Mouse (Mus musculus): ENCODE data around the gene Map2k7. TPM values are rescaled to one million over a fixed set of nuclear protein-coding genes. Genes with fewer than 3 reads are reported as not detected.

The Map2k7 gene
- polyA plus RNA-seq (2014; fragmentation: Nextera tagmentation; extraction: Ambion mirVana), result 14.9 and 16.9 TPM in 2 replicates

DNA sequence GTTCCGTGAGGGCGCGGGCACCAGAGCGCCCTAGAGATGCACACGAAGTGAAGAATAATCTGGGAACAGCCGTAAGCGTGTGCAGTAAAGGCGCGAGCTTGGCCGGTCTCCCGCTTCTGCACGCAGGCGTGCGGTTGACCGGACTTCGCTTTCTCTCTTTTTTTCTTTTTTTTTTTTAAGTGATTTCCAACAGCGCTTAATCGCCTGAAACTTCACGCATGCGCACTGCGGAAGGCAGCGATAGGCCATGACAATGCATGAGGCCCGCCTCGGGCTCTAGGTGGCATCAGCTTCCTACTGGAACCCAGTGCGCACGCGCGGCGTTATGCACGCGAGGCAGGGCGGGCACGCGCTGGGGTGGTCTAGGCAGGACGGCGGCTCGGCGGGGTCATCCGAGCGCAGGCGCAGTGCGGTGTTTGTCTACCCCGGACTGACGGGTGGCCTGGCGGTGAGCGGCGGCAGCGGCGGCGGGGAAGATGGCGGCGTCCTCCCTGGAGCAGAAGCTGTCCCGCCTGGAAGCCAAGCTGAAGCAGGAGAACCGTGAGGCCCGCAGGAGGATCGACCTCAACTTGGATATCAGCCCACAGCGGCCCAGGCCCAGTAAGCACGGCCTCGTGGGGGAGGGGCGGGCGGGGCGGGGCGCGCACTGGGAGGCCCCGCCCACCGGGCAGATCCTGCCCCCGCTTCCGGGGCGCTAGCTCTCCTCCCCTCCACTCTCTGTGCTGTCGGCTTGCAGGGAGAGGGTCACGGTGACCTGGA, at the start of gene Map2k7, which contains the start of gene Gm49320:
Map2k7 (plus strand) TSS at position 307 of the 759 bp plus-strand sequence.
Gm49320 (plus strand) TSS at position 432 of the 759 bp plus-strand sequence.
- ATAC-seq (ENCODE audit: insufficient number of reproducible peaks, insufficient read depth, low FRiP score, low read depth), result peak; percentile 94
- Histone ChIP-seq H3K27ac (replicated peaks in 1 of 2; ENCODE audit: control insufficient read depth in 1 of 2, insufficient read depth in 1 of 2, low read depth in 2 of 2, low read length in 2 of 2) (peak within 1 kb of the TSS; percentile 93 to 97), H3K4me1 (ENCODE audit: control insufficient read depth in 2 of 2, insufficient read depth in 2 of 2, low read length in 2 of 2) (peaks cover 14 to 17% of the 10 kb centered on the region in 2 experiments), H3K9me3 (ENCODE audit: control insufficient read depth, low read length) (no peaks in the 10 kb centered on the region), H3K36me3 (ENCODE audit: control insufficient read depth, insufficient read depth, low read length) (peaks cover 35% of the 10 kb centered on the region), H3K4me2 (ENCODE audit: low read length) (peak within 1 kb of the TSS; percentile 79), H3K4me3 (ENCODE audit: control insufficient read depth in 1 of 2, insufficient read depth in 1 of 2, low read depth in 1 of 2, low read length in 2 of 2) (peak within 1 kb of the TSS; percentile 69 to 72), H3K9ac (ENCODE audit: low read length) (peak within 1 kb of the TSS; percentile 80), H3K27me3 (ENCODE audit: control insufficient read depth, insufficient read depth, low read length) (no peaks in the 10 kb centered on the region)
- WGBS, result under 1% methylated on average over 66 of the region's 71 CpGs

- no peak overlapping the region for H3K9ac ChIP-seq (ENCODE audit: low read length)
- H3K9me3 ChIP-seq (ENCODE audit: control insufficient read depth, low read length), result no peaks in the 10 kb centered on the region
- no peak for ATAC-seq (ENCODE audit: insufficient number of reproducible peaks, insufficient read depth, low FRiP score, low read depth)
- peaks cover 0 to 5% of the 10 kb centered on the region in 2 experiments; a peak in 1 of 4 replicates for H3K4me1 ChIP-seq (ENCODE audit: control insufficient read depth in 2 of 2, insufficient read depth in 2 of 2, low read length in 2 of 2)
- 37% methylated on average over 3 of the region's 3 CpGs for WGBS
- H3K4me3 ChIP-seq (ENCODE audit: control insufficient read depth in 1 of 2, insufficient read depth in 1 of 2, low read depth in 1 of 2, low read length in 2 of 2), result no peak overlapping the region
- H3K27me3 ChIP-seq (ENCODE audit: control insufficient read depth, insufficient read depth, low read length), result no peaks in the 10 kb centered on the region
- H3K4me2 ChIP-seq (ENCODE audit: low read length), result no peak overlapping the region
- no peak overlapping the region for H3K27ac ChIP-seq (replicated peaks in 1 of 2; ENCODE audit: control insufficient read depth in 1 of 2, insufficient read depth in 1 of 2, low read depth in 2 of 2, low read length in 2 of 2)
- peaks cover 46% of the 10 kb centered on the region for H3K36me3 ChIP-seq (ENCODE audit: control insufficient read depth, insufficient read depth, low read length)
Observed at GRCm38 (mm10) chr8:4189031-4189722, 49.4 kb upstream of the Map2k7 start.

DNA sequence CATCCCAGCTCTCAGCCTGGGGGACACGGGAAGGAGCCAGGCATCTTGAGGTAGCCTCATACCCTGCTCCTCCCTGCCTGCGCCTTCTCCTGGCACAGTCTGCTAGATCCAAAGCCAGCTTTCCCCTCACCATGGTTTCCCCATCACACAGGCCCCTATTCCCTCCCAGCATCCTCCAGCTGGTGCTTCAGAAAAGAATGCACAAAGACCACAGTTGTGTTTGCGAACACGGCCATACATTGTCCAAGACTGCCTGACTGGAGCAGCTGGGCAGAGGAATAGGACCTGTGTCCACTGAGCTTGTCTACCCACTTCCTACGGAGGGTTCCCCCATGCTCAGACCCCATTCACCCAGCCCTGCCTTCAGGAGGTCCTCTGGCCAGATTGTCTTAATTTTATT, 46.2 kb upstream of the Map2k7 start:
- no peak overlapping the region for H3K27ac ChIP-seq (replicated peaks in 1 of 2; ENCODE audit: control insufficient read depth in 1 of 2, insufficient read depth in 1 of 2, low read depth in 2 of 2, low read length in 2 of 2)
- no peaks in the 10 kb centered on the region for H3K9me3 ChIP-seq (ENCODE audit: control insufficient read depth, low read length)
- peaks cover 27% of the 10 kb centered on the region for H3K36me3 ChIP-seq (ENCODE audit: control insufficient read depth, insufficient read depth, low read length)
- peaks cover 0 to 5% of the 10 kb centered on the region in 2 experiments; a peak in 1 of 4 replicates for H3K4me1 ChIP-seq (ENCODE audit: control insufficient read depth in 2 of 2, insufficient read depth in 2 of 2, low read length in 2 of 2)
- H3K4me2 ChIP-seq (ENCODE audit: low read length), result no peak overlapping the region
- H3K27me3 ChIP-seq (ENCODE audit: control insufficient read depth, insufficient read depth, low read length), result no peaks in the 10 kb centered on the region
- ATAC-seq (ENCODE audit: insufficient number of reproducible peaks, insufficient read depth, low FRiP score, low read depth), result no peak
- no peak overlapping the region for H3K9ac ChIP-seq (ENCODE audit: low read length)
- WGBS, result 67% methylated on average over 5 of the region's 5 CpGs
- H3K4me3 ChIP-seq (ENCODE audit: control insufficient read depth in 1 of 2, insufficient read depth in 1 of 2, low read depth in 1 of 2, low read length in 2 of 2), result no peak overlapping the region

- H3K9me3 ChIP-seq (ENCODE audit: control insufficient read depth, low read length), result no peaks in the 10 kb centered on the region
Observed at GRCm38 (mm10) chr8:4192807-4193587, 45.5 kb upstream of the Map2k7 start.

GRCm38 (mm10) chr8:4193588-4193894, 45.0 kb upstream of the Map2k7 start:
- ATAC-seq (ENCODE audit: insufficient number of reproducible peaks, insufficient read depth, low FRiP score, low read depth), result peak; percentile 11; the same call in 1 of the 2 replicates
- H3K9me3 ChIP-seq (ENCODE audit: control insufficient read depth, low read length), result no peaks in the 10 kb centered on the region
- H3K27ac ChIP-seq (replicated peaks in 1 of 2; ENCODE audit: control insufficient read depth in 1 of 2, insufficient read depth in 1 of 2, low read depth in 2 of 2, low read length in 2 of 2), result no peak overlapping the region
- peaks cover 15% of the 10 kb centered on the region; the same call in 1 of the 2 replicates for H3K36me3 ChIP-seq (ENCODE audit: control insufficient read depth, insufficient read depth, low read length)
- 0 out of 2 replicates have a peak overlapping the region, but pooled peaks have one; percentile 14 for H3K4me2 ChIP-seq (ENCODE audit: low read length)
- H3K27me3 ChIP-seq (ENCODE audit: control insufficient read depth, insufficient read depth, low read length), result no peaks in the 10 kb centered on the region
- no peak overlapping the region for H3K4me3 ChIP-seq (ENCODE audit: control insufficient read depth in 1 of 2, insufficient read depth in 1 of 2, low read depth in 1 of 2, low read length in 2 of 2)
- H3K4me1 ChIP-seq (ENCODE audit: control insufficient read depth in 2 of 2, insufficient read depth in 2 of 2, low read length in 2 of 2), result peaks cover 0 to 5% of the 10 kb centered on the region in 2 experiments; a peak in 1 of 4 replicates
- WGBS, result 49% methylated on average over 7 of the region's 7 CpGs
- no peak overlapping the region for H3K9ac ChIP-seq (ENCODE audit: low read length)

More at GRCm38 (mm10) chr8:4192807-4193587, 45.5 kb upstream of the Map2k7 start:
- Histone ChIP-seq H3K4me1 (ENCODE audit: control insufficient read depth in 2 of 2, insufficient read depth in 2 of 2, low read length in 2 of 2) (peaks cover 0 to 5% of the 10 kb centered on the region in 2 experiments; a peak in 1 of 4 replicates), H3K9ac (ENCODE audit: low read length) (no peak overlapping the region), H3K36me3 (ENCODE audit: control insufficient read depth, insufficient read depth, low read length) (peaks cover 20% of the 10 kb centered on the region), H3K27me3 (ENCODE audit: control insufficient read depth, insufficient read depth, low read length) (no peaks in the 10 kb centered on the region), H3K4me3 (ENCODE audit: control insufficient read depth in 1 of 2, insufficient read depth in 1 of 2, low read depth in 1 of 2, low read length in 2 of 2) (no peak overlapping the region), H3K27ac (replicated peaks in 1 of 2; ENCODE audit: control insufficient read depth in 1 of 2, insufficient read depth in 1 of 2, low read depth in 2 of 2, low read length in 2 of 2) (no peak overlapping the region), H3K4me2 (ENCODE audit: low read length) (0 out of 2 replicates have a peak overlapping the region, but pooled peaks have one; percentile 14)
- WGBS, result 11% methylated on average over 18 of the region's 18 CpGs
- ATAC-seq (ENCODE audit: insufficient number of reproducible peaks, insufficient read depth, low FRiP score, low read depth), result peak; percentile 75

- H3K4me2 ChIP-seq (ENCODE audit: low read length), result no peak overlapping the region
- H3K9ac ChIP-seq (ENCODE audit: low read length), result no peak overlapping the region
- no peaks in the 10 kb centered on the region for H3K9me3 ChIP-seq (ENCODE audit: control insufficient read depth, low read length)
- peaks cover 7% of the 10 kb centered on the region; the same call in 1 of the 2 replicates for H3K36me3 ChIP-seq (ENCODE audit: control insufficient read depth, insufficient read depth, low read length)
- 49% methylated on average over 2 of the region's 2 CpGs for WGBS
- peaks cover 24% of the 10 kb centered on the region for H3K27me3 ChIP-seq (ENCODE audit: control insufficient read depth, insufficient read depth, low read length)
- no peak overlapping the region for H3K4me3 ChIP-seq (ENCODE audit: control insufficient read depth in 1 of 2, insufficient read depth in 1 of 2, low read depth in 1 of 2, low read length in 2 of 2)
- no peak for ATAC-seq (ENCODE audit: insufficient number of reproducible peaks, insufficient read depth, low FRiP score, low read depth)
- H3K4me1 ChIP-seq (ENCODE audit: control insufficient read depth in 2 of 2, insufficient read depth in 2 of 2, low read length in 2 of 2), result peaks cover 2 to 8% of the 10 kb centered on the region in 2 experiments
- no peak overlapping the region for H3K27ac ChIP-seq (replicated peaks in 1 of 2; ENCODE audit: control insufficient read depth in 1 of 2, insufficient read depth in 1 of 2, low read depth in 2 of 2, low read length in 2 of 2)
Observed at GRCm38 (mm10) chr8:4201321-4201720, 37.2 kb upstream of the Map2k7 start.

Data from heart, embryonic 14.5 days (tissue).